Mouse (Mus musculus) c-Kit-positive CD71-positive TER-119-negative erythroid progenitor cells, embryonic 14.5 days (primary cell): ENCODE data around the gene Prdm16.
A peak's percentile ranks its signal among the peaks of the same experiment; 100 is the strongest.

Source experiments
- DNase-seq: peaks from one replicate; pipeline ENCODE4 v3.0.0-alpha.2; 2013; ENCODE audit warnings: low read depth

The Prdm16 gene

GRCm38 (mm10) chr4:154478933-154479613, 157.6 kb downstream of the Prdm16 start:
- DNase-seq: no peak

GRCm38 (mm10) chr4:154473571-154474307, 162.9 kb downstream of the Prdm16 start:
- DNase-seq: no peak

GRCm38 (mm10) chr4:154472569-154472968, 164.1 kb downstream of the Prdm16 start:
- DNase-seq: no peak

GRCm38 (mm10) chr4:154471447-154472101, 165.1 kb downstream of the Prdm16 start:
- DNase-seq: no peak

- peak; percentile 7 for DNase-seq
Measured at GRCm38 (mm10) chr4:154466305-154466704, 170.4 kb downstream of the Prdm16 start.

- no peak for DNase-seq
Measured at GRCm38 (mm10) chr4:154465123-154465522, 171.6 kb downstream of the Prdm16 start.

- no peak for DNase-seq
Measured at GRCm38 (mm10) chr4:154460021-154460420, 176.7 kb downstream of the Prdm16 start.

- DNase-seq: no peak
Measured at GRCm38 (mm10) chr4:154457756-154458155, 178.9 kb downstream of the Prdm16 start.

GRCm38 (mm10) chr4:154456265-154456822, 180.3 kb downstream of the Prdm16 start:
- DNase-seq: no peak

GRCm38 (mm10) chr4:154450441-154450840, 186.2 kb downstream of the Prdm16 start:
- no peak for DNase-seq

GRCm38 (mm10) chr4:154450036-154450435, 186.6 kb downstream of the Prdm16 start:
- DNase-seq: no peak

GRCm38 (mm10) chr4:154449343-154449742, 187.3 kb downstream of the Prdm16 start:
- no peak for DNase-seq

GRCm38 (mm10) chr4:154445721-154446120, 191.0 kb downstream of the Prdm16 start:
- no peak for DNase-seq

GRCm38 (mm10) chr4:154442645-154443304, 193.9 kb downstream of the Prdm16 start:
- DNase-seq: no peak

- DNase-seq: no peak
Measured at GRCm38 (mm10) chr4:154439455-154440052, 197.1 kb downstream of the Prdm16 start.

GRCm38 (mm10) chr4:154438610-154439009, 198.1 kb downstream of the Prdm16 start:
- no peak for DNase-seq

GRCm38 (mm10) chr4:154429770-154430169, 206.9 kb downstream of the Prdm16 start:
- DNase-seq: no peak

- no peak for DNase-seq
Measured at GRCm38 (mm10) chr4:154426901-154427300, 209.8 kb downstream of the Prdm16 start.

- DNase-seq: no peak
Measured at GRCm38 (mm10) chr4:154425284-154425683, 211.4 kb downstream of the Prdm16 start.

- no peak for DNase-seq
Measured at GRCm38 (mm10) chr4:154424681-154425080, 212.0 kb downstream of the Prdm16 start.

- DNase-seq: no peak
Measured at GRCm38 (mm10) chr4:154422431-154422913, 214.2 kb downstream of the Prdm16 start.

GRCm38 (mm10) chr4:154420749-154421148, 215.9 kb downstream of the Prdm16 start:
- DNase-seq: no peak
